Mouse (Mus musculus): Measurements from ENCODE around the gene Snupn.

The Snupn gene

DNA sequence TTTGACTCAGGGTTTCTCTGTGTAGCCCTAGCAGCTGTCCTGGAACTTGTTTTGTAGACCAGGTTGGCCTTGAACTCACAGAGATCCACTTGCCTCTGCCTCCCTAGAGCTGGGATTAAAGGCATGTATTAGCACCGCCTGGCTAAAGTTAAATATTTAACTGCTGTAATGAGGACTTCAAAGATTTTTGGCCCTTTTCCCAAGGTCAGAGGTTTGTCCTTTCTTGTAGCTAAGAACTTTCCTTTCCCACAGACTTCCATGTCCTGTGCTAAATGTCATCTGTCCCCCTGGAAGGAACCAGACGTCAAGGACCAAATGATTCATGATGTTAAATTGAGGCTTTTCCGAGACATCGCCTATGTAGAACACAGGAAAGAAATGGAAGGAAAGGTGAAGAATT lies 52.3 kb downstream of the Snupn start:
- no peak for DNase-seq (ENCODE audit: low read depth, low spot score)

DNA sequence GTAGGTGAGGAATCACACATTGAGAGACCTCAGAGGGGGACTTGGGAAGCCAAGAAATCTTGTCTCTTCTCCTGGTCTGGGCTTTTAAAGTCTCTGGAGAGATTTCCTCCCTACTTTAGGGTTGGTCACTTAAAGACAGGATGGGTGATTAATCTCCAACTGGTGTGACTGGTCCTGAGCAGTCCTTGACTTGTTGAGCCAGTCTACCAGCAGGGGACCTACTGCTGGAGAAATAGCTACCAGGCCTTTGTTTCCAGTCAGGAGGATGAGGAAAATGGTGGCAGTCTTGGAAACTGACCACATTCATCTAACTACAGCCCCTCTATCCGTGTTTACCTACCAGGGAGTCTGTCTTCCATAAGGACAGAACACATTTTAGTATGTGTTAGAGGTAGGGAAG lies 61.7 kb downstream of the Snupn start:
- no peak for DNase-seq (ENCODE audit: low read depth, low spot score)

DNA sequence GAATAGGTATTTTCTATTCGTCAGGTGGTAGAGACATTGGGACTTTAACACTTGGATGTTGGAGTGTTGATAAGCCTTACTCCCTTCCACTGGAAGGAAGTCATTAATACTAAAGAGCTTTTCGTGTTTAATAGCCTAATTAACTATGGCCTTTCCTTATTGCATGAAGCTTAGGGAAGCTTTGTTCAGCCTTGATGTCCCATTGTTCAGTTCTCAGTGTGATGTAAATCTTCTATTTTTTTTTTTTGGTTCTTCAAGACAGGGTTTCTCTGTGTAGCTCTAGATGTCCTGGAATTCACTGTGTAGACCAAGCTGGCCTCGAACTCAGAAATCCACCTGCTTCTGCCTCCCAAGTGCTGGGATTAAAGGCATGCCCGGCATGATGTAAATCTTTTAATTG lies 62.2 kb downstream of the Snupn start:
- DNase-seq (ENCODE audit: low read depth, low spot score), result no peak

DNA sequence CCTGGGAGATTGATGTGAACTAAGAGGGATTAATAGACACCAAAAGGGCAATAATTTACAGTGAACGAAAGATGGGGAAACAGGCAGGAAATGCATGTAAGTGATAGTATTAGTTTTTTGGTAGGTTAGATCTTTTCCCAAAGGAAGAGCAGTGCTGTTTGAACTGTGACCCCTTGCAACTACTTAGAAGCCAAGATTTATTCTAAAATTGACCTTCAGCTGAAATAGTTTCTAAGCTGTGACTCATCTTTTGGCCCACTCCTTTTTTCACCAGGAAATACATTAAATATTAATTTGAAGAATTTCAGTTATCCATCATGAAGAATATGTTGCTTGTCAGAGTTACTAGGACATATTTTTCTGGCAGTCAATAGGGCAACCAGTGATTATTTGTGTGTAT lies 63.1 kb downstream of the Snupn start:
- no peak for DNase-seq (ENCODE audit: low read depth, low spot score)

DNA sequence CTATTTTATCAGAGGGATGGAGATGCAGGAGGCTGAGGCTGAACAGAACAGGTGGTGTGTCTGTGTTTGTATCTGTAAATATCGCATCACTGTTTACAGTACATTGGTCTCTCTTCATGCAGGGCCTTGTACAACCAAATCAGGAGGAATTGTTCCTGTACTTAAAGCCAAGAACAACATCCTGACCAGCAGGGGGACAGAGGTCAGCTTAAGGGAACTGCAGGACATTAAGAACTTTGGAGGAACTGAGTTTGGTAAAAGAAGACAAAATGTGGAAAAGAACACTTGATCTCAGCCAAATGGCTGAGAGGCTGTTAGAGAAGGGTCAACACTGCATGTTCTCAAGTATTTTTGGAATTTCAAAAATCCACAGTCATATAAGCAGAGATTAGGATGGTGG lies 64.1 kb downstream of the Snupn start:
- no peak for DNase-seq (ENCODE audit: low read depth, low spot score)

DNA sequence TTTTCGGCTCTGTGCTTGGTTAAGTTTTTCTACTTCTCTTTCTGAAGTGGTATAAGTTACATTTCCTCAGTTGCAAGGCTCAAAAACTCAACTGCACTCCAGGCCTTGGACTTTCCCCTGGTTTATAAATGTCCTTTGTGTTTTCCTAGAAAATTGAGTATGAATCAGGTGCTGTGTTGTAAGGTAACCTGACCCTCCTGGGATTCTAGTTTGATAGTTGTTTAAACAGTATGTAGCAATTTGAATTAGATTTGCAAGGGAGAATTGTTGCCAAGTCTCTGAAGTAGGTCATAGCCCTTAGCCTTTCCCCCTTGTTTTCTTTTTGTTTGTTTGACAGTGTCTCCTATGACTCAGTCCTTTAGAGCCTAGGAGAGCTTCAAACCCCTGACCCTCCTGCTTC lies 67.0 kb downstream of the Snupn start:
- DNase-seq (ENCODE audit: low read depth, low spot score), result no peak

DNA sequence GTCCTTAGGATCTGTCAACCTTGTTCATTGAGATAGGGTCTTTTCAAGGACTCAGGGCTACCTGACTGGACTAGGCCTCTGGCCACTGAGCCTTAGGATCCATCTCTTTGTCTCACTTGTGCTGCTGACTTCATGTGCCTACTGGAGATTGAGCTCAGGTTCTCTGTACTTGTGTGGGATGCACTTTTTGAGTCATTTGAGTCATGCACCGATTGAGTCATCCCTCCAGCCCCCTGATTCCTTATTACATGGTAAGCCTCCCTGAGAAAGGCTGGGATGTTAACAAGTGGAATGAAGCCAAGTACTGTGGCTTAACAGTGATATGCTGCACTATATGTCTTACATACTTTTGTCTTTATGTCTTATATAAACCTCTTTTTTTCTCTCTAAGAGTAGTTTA lies 81.1 kb downstream of the Snupn start:
- no peak for DNase-seq (ENCODE audit: low read depth, low spot score)

Data from brain, embryonic 18.5 days (tissue).